Mouse (Mus musculus) heart, embryonic 14.5 days (tissue): ENCODE data around the gene Fbxw17. TPM values are rescaled to one million over a fixed set of nuclear protein-coding genes. Genes with fewer than 3 reads are reported as not detected.
A peak's percentile ranks its signal among the peaks of the same experiment; 100 is the strongest.
"Not testable (repeated sequence)": the region's sequence is repeated elsewhere in the genome, so short reads cannot be mapped to it uniquely, and the experiment has no call there.

Source experiments
- ATAC-seq: fragments of 200-750 bp; cut with Nextera tagmentation; 2 replicates; pipeline ENCODE4 v1.8.0; 2017; ENCODE audit warnings: low read depth, moderate TSS enrichment; ENCODE audit not compliant: insufficient number of reproducible peaks, insufficient read depth, low FRiP score
- H3K27ac ChIP-seq, 2 experiments: fragments of 200-500 bp in 1 of 2; fragments of 300-500 bp in 1 of 2; sonication (generic) in 1 of 2; replicated peaks in 1 of 2; 2 replicates each; pipeline ENCODE4 v1.5.1; 2012 to 2014; ENCODE audit warnings: low read depth in 2 of 2, low read length in 2 of 2, control low read depth in 1 of 2, mild to moderate bottlenecking in 1 of 2, mixed read lengths in 1 of 2; ENCODE audit not compliant: control insufficient read depth in 1 of 2, insufficient read depth in 1 of 2
- H3K27me3 ChIP-seq: fragments of 300-500 bp; sonication (generic); 2 replicates; pipeline ENCODE4 v1.6.1; 2014; ENCODE audit warnings: mild to moderate bottlenecking, low read length, control low read depth; ENCODE audit not compliant: control insufficient read depth, insufficient read depth
- H3K36me3 ChIP-seq: fragments of 300-500 bp; sonication (generic); 2 replicates; pipeline ENCODE4 v1.6.1; 2014; ENCODE audit warnings: mild to moderate bottlenecking, control low read depth, low read length, mixed read lengths; ENCODE audit not compliant: control insufficient read depth, insufficient read depth
- H3K4me1 ChIP-seq, 2 experiments: fragments of 200-500 bp in 1 of 2; fragments of 300-500 bp in 1 of 2; sonication (generic) in 1 of 2; 2 replicates each; pipeline ENCODE4 v1.6.1; 2012 to 2014; ENCODE audit warnings: low read length in 2 of 2, control low read depth in 1 of 2, mixed read lengths in 1 of 2; ENCODE audit not compliant: control insufficient read depth in 2 of 2, insufficient read depth in 2 of 2
- H3K4me2 ChIP-seq: fragments of 300-500 bp; sonication (generic); 2 replicates; pipeline ENCODE4 v1.6.1; 2014; ENCODE audit warnings: mild to moderate bottlenecking, low read length
- H3K4me3 ChIP-seq, 2 experiments: fragments of 200-500 bp in 1 of 2; fragments of 300-500 bp in 1 of 2; sonication (generic) in 1 of 2; 2 replicates each; pipeline ENCODE4 v1.5.1; 2012 to 2014; ENCODE audit warnings: low read length in 2 of 2, mild to moderate bottlenecking in 2 of 2, control low read depth in 1 of 2, low read depth in 1 of 2, moderate library complexity in 1 of 2; ENCODE audit not compliant: control insufficient read depth in 1 of 2, insufficient read depth in 1 of 2
- H3K9ac ChIP-seq: fragments of 300-500 bp; sonication (generic); 2 replicates; pipeline ENCODE4 v1.6.1; 2014; ENCODE audit warnings: mild to moderate bottlenecking, low read length
- H3K9me3 ChIP-seq: fragments of 300-500 bp; sonication (generic); 2 replicates; pipeline ENCODE4 v1.6.1; 2016; ENCODE audit warnings: low read length, control low read depth; ENCODE audit not compliant: control insufficient read depth
- WGBS: fragments of 180-500 bp; shearing (Covaris S2); extraction: QIAGEN DNeasy Blood & Tissue Kit; methylation state at CpG from one replicate; pipeline ENCODE4 v1.1.7; 2014; 5-methylcytosine and 5-hydroxymethylcytosine counted together
- polyA plus RNA-seq: library from polyadenylated mRNA; unstranded; fragments of >200 nt; fragmentation: Nextera tagmentation; extraction: Ambion mirVana; gene quantifications from 2 replicates; pipeline ENCODE4 v1.2.1, GENCODE M21; 2014

The Fbxw17 gene
- polyA plus RNA-seq, 1 experiment from 2014 or later = 27.2 TPM

GRCm38 (mm10) chr13:50443812-50444211 is 26.1 kb downstream of the Fbxw17 start, which contains the start of gene Gm47429:
Gene Gm47429 (minus strand): TSS chr13:50443912.
- no peak within 1 kb of the TSS for H3K4me2 ChIP-seq
- H3K9ac ChIP-seq = no peak within 1 kb of the TSS
- no peaks in the 10 kb centered on the region for H3K4me1 ChIP-seq
- H3K27me3 ChIP-seq = no peaks in the 10 kb centered on the region
- H3K27ac ChIP-seq = no peak within 1 kb of the TSS
- H3K4me3 ChIP-seq = no peak within 1 kb of the TSS
- no peak for ATAC-seq
- H3K9me3 ChIP-seq = no peaks in the 10 kb centered on the region
- 75% methylated on average over 2 of the region's 2 CpGs for WGBS
- no peaks in the 10 kb centered on the region for H3K36me3 ChIP-seq

- H3K9me3 ChIP-seq = no peaks in the 10 kb centered on the region
- no peak overlapping the region for H3K9ac ChIP-seq
- H3K27me3 ChIP-seq = no peaks in the 10 kb centered on the region
- H3K36me3 ChIP-seq = no peaks in the 10 kb centered on the region
- H3K27ac ChIP-seq = no peak overlapping the region
- no peaks in the 10 kb centered on the region for H3K4me1 ChIP-seq
- no peak overlapping the region for H3K4me3 ChIP-seq
- no peak overlapping the region for H3K4me2 ChIP-seq
- 62% methylated on average over 4 of the region's 4 CpGs for WGBS
- ATAC-seq = no peak
Measured at GRCm38 (mm10) chr13:50445261-50445660, 27.6 kb downstream of the Fbxw17 start.

GRCm38 (mm10) chr13:50452266-50452665 is 34.6 kb downstream of the Fbxw17 start:
- H3K36me3 ChIP-seq, H3K9me3 ChIP-seq, H3K4me3 ChIP-seq, H3K4me1 ChIP-seq, H3K27me3 ChIP-seq, ATAC-seq, H3K27ac ChIP-seq, H3K9ac ChIP-seq, H3K4me2 ChIP-seq: not testable (repeated sequence)
- WGBS = 60% methylated on average over 9 of the region's 9 CpGs

- Histone ChIP-seq H3K4me1 (no peaks in the 10 kb centered on the region), H3K4me3 (no peak overlapping the region), H3K9me3 (no peaks in the 10 kb centered on the region), H3K36me3 (no peaks in the 10 kb centered on the region), H3K4me2 (no peak overlapping the region), H3K27ac (no peak overlapping the region), H3K27me3 (no peaks in the 10 kb centered on the region), H3K9ac (no peak overlapping the region)
- no peak for ATAC-seq
- WGBS = 24% methylated on average over 4 of the region's 4 CpGs
Measured at GRCm38 (mm10) chr13:50453426-50453825, 35.8 kb downstream of the Fbxw17 start.

- H3K27ac ChIP-seq, H3K4me1 ChIP-seq, H3K36me3 ChIP-seq, H3K4me2 ChIP-seq, ATAC-seq, H3K9me3 ChIP-seq, H3K9ac ChIP-seq, H3K27me3 ChIP-seq, H3K4me3 ChIP-seq: not testable (repeated sequence)
- 53% methylated on average over 2 of the region's 2 CpGs for WGBS
Measured at GRCm38 (mm10) chr13:50460433-50460832, 42.8 kb downstream of the Fbxw17 start.

GRCm38 (mm10) chr13:50464621-50465562 is 47.2 kb downstream of the Fbxw17 start:
- Histone ChIP-seq H3K36me3 (no peaks in the 10 kb centered on the region), H3K27me3 (no peaks in the 10 kb centered on the region), H3K9ac (no peak overlapping the region), H3K4me3 (peak overlapping the region; percentile 25 to 33), H3K4me2 (peak overlapping the region; percentile 61), H3K27ac (no peak overlapping the region), H3K4me1 (no peaks in the 10 kb centered on the region), H3K9me3 (no peaks in the 10 kb centered on the region)
- ATAC-seq = no peak
- WGBS = 26% methylated on average over 27 of the region's 27 CpGs

GRCm38 (mm10) chr13:50467007-50467406 is 49.3 kb downstream of the Fbxw17 start, which contains the start of gene Nutm2:
Gene Nutm2 (plus strand): TSS chr13:50467307.
- WGBS = 65% methylated on average over 4 of the region's 4 CpGs
- no peak within 1 kb of the TSS for H3K4me2 ChIP-seq
- no peak for ATAC-seq

More at GRCm38 (mm10) chr13:50467007-50467406, 49.3 kb downstream of the Fbxw17 start, which contains the start of gene Nutm2:
- H3K27ac ChIP-seq = no peak within 1 kb of the TSS
- no peaks in the 10 kb centered on the region for H3K36me3 ChIP-seq
- H3K4me1 ChIP-seq = no peaks in the 10 kb centered on the region
- no peak within 1 kb of the TSS for H3K4me3 ChIP-seq
- H3K9me3 ChIP-seq = no peaks in the 10 kb centered on the region
- no peak within 1 kb of the TSS for H3K9ac ChIP-seq
- H3K27me3 ChIP-seq = no peaks in the 10 kb centered on the region
